Mouse (Mus musculus) heart, adult 9 months (tissue): ENCODE measurements at regions not wholly inside any gene's neighbourhood (a gene's known extent, or its start where the extent isn't known, plus 50 kb on each side); places are given as distances from the start of the nearest gene placed in this dataset.

Source experiments
- DNase-seq, 2 experiments: peaks; one replicate each; pipeline ENCODE4 v3.0.0; 2022; ENCODE audit warnings: low spot score in 2 of 2

DNA sequence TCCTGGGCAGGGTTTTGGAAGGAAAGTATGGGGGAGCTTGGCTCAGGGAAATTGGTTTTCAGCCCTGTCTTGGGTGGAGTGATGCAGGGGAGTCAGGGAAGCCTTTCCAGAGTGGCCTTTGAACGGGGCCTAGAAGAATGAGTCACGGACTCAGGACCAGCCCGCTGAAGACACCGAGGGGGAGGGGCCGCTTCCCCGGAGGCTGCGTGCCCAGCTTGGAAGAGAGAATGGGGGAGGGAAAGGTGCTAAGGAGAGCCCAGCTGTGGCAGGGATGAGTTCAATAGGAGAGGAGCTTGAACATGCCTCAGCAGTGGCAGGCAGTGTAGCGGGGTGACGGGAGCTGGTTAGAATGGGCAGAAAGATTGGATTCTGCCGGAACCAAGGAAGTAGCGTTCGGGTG, 337.8 kb downstream of the Zfp706 start:
- no peak for DNase-seq

DNA sequence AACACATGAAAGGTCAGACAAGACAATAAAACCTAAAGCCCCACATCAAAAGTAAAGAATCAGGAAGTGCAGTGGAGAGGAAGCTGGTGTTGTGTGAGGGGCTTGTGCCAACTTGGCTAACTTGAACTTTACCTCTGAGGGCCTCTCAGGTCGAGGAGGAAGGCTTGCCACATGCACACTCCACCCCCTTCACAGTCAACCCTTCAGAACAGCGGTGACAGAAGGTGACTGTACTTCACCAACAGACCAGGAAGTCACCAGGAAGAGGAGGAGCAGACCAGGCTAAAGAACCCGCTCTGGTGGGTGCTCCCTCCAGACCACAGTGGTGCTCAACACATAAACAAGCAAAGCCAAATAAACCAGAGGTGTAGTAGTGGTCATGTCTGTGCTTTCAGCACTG, 341.0 kb downstream of the Zfp706 start:
- DNase-seq, result no peak

DNA sequence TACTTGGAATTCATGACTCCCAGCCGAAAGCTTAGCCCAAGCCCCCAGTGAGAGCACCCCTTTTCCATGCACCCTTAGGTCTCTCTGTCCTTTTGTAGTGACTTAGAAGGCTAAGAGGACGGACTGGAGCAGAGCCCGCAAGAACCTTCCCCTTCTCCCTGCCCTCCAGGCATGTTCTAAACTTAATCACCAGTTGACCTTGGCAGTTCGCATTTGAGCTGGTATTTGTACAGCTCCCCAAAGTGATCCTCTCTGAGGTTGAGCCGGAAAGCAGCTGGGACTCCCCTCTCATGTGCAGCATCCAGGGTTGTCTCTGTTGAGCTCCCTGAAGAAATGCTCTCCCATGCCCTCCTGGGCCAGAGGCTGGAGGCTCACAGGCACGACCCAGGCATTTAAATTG, 343.2 kb downstream of the Zfp706 start:
- no peak for DNase-seq

DNA sequence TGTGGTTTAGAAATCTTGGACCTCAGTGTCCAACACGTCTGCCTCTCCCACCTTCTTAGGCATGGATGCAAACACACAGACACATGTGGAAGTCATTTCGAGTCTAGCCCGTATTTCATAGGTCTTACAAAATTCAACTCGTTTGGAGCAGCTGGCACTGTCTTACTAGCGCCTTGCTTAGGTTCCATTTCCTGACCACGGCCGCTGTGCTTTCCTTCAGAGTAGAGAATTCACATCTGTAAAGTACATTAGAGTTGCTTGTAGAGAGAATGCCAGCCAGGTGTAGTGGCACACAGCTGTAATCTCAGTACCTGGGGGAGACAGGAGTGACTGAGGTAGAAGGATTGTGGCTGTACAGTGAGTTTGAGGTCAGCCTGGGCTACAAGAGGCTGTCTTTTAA, 346.6 kb downstream of the Zfp706 start:
- DNase-seq, result no peak
